Mouse (Mus musculus) limb, embryonic 12.5 days (tissue): ENCODE measurements around the gene Ak2. TPM values are rescaled to one million over a fixed set of nuclear protein-coding genes. Genes with fewer than 3 reads are reported as not detected.
A peak's percentile ranks its signal among the peaks of the same experiment; 100 is the strongest.

Experiments used
- ATAC-seq: fragments of 200-750 bp; cut with Nextera tagmentation; 2 replicates; pipeline ENCODE4 v1.8.0; 2017; ENCODE audit warnings: low read depth, moderate TSS enrichment; ENCODE audit not compliant: insufficient number of reproducible peaks, insufficient read depth, low FRiP score, low TSS enrichment
- H3K27ac ChIP-seq: fragments of 300-500 bp; sonication (generic); 2 replicates; pipeline ENCODE4 v1.5.1; 2016; ENCODE audit warnings: mild to moderate bottlenecking, moderate library complexity
- H3K27me3 ChIP-seq: fragments of 300-500 bp; sonication (generic); 2 replicates; pipeline ENCODE4 v1.6.1; 2016; ENCODE audit warnings: mild to moderate bottlenecking, moderate library complexity
- H3K36me3 ChIP-seq: fragments of 300-500 bp; sonication (generic); 2 replicates; pipeline ENCODE4 v1.6.1; 2016; ENCODE audit warnings: mild to moderate bottlenecking, moderate library complexity
- H3K4me1 ChIP-seq: fragments of 300-500 bp; sonication (generic); replicated peaks from 2 replicates; pipeline ENCODE4 v1.6.1; 2016
- H3K4me2 ChIP-seq: fragments of 300-500 bp; sonication (generic); 2 replicates; pipeline ENCODE4 v1.6.1; 2016; ENCODE audit warnings: mild to moderate bottlenecking, moderate library complexity
- H3K4me3 ChIP-seq: fragments of 300-500 bp; sonication (generic); replicated peaks from 2 replicates; pipeline ENCODE4 v1.5.1; 2016; ENCODE audit warnings: mild to moderate bottlenecking
- H3K9ac ChIP-seq: fragments of 300-500 bp; sonication (generic); replicated peaks from 2 replicates; pipeline ENCODE4 v1.6.1; 2016; ENCODE audit warnings: mild to moderate bottlenecking, moderate library complexity
- H3K9me3 ChIP-seq: fragments of 300-500 bp; sonication (generic); 2 replicates; pipeline ENCODE4 v1.6.1; 2016; ENCODE audit warnings: mild to moderate bottlenecking, moderate library complexity
- WGBS: fragments of 180-500 bp; shearing (Covaris S2); methylation state at CpG from one replicate; pipeline ENCODE4 v1.1.7; 2016; 5-methylcytosine and 5-hydroxymethylcytosine counted together
- polyA plus RNA-seq: library from polyadenylated mRNA; unstranded; fragments of >200 nt; fragmentation: Nextera tagmentation; extraction: Ambion mirVana; gene quantifications from 2 replicates; pipeline ENCODE4 v1.2.1, GENCODE M21; 2016

Gene Ak2
- polyA plus RNA-seq, 1 experiment from 2014 or later: 213 TPM

GRCm38 (mm10) chr4:128993025-128993662, 1.4 kb downstream of the Ak2 start:
- H3K27ac ChIP-seq: peak overlapping the region; percentile 78
- H3K36me3 ChIP-seq: peaks cover 4% of the 10 kb centered on the region; the same call in 1 of the 2 replicates
- peak overlapping the region; percentile 82 for H3K9ac ChIP-seq
- H3K4me2 ChIP-seq: peak overlapping the region; percentile 87
- H3K4me1 ChIP-seq: peaks cover 32% of the 10 kb centered on the region
- no peaks in the 10 kb centered on the region for H3K27me3 ChIP-seq
- peak overlapping the region; percentile 90 for H3K4me3 ChIP-seq
- WGBS: under 1% methylated on average over 49 of the region's 49 CpGs
- peak; percentile 99 for ATAC-seq
- no peaks in the 10 kb centered on the region for H3K9me3 ChIP-seq

GRCm38 (mm10) chr4:128993675-128994074, 1.9 kb downstream of the Ak2 start:
- peaks cover 4% of the 10 kb centered on the region; the same call in 1 of the 2 replicates for H3K36me3 ChIP-seq
- ATAC-seq: no peak

DNA sequence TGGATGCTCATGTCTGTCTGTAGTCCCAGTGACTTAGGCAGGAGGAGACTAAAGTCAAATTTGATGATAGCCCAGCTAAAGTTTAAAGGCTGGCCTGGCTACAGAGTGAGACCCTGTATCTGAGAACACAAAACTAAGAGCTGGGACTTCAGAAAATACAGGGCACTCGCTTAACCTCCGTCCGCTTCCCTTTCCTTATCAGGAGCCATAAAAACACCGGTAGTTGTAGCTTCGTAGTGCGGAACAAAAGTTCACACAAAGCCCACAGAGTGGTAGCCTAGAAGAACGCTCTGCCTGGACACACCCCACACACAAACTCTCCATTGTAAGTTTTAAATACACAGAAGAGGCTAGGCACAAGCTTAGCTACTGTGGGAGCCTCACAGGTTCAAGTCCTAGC, 3.5 kb downstream of the Ak2 start:
- Histone ChIP-seq H3K9me3 (no peaks in the 10 kb centered on the region), H3K9ac (no peak overlapping the region), H3K27me3 (no peaks in the 10 kb centered on the region), H3K4me1 (peaks cover 46% of the 10 kb centered on the region), H3K27ac (no peak overlapping the region), H3K4me3 (no peak overlapping the region), H3K36me3 (peaks cover 17% of the 10 kb centered on the region), H3K4me2 (no peak overlapping the region)
- WGBS: 84% methylated on average over 7 of the region's 7 CpGs
- no peak for ATAC-seq

More at GRCm38 (mm10) chr4:128993675-128994074, 1.9 kb downstream of the Ak2 start:
- Histone ChIP-seq H3K27ac (peak overlapping the region; percentile 78), H3K9me3 (no peaks in the 10 kb centered on the region), H3K4me2 (peak overlapping the region; percentile 87), H3K4me1 (peaks cover 37% of the 10 kb centered on the region), H3K9ac (peak overlapping the region; percentile 82), H3K4me3 (peak overlapping the region; percentile 90), H3K27me3 (no peaks in the 10 kb centered on the region)
- WGBS: under 1% methylated on average over 12 of the region's 12 CpGs

DNA sequence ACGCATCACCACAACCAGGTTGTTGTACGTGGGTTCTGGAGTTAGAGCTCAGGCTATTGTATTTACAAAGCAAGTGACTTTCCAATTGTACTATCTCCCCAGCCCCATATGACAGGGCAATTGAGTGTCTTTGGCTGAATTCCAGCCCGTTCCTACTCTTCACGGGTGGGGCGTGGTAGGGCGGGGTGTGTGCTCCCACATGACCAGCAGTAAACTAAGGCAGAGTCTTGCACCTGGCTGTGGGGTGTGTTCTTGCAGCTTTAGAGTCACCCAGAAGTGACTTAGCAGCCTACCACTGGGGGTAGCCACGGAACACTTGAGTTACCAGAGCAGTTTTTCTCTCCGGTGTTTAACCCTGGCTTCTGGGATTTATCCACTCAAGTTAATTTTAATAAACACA, 5.5 kb downstream of the Ak2 start:
- no peaks in the 10 kb centered on the region for H3K27me3 ChIP-seq
- no peaks in the 10 kb centered on the region for H3K9me3 ChIP-seq
- no peak overlapping the region for H3K4me3 ChIP-seq
- H3K4me2 ChIP-seq: no peak overlapping the region
- H3K4me1 ChIP-seq: peaks cover 42% of the 10 kb centered on the region
- no peak overlapping the region for H3K27ac ChIP-seq
- ATAC-seq: no peak
- peaks cover 38% of the 10 kb centered on the region for H3K36me3 ChIP-seq
- H3K9ac ChIP-seq: no peak overlapping the region
- WGBS: 84% methylated on average over 8 of the region's 8 CpGs

DNA sequence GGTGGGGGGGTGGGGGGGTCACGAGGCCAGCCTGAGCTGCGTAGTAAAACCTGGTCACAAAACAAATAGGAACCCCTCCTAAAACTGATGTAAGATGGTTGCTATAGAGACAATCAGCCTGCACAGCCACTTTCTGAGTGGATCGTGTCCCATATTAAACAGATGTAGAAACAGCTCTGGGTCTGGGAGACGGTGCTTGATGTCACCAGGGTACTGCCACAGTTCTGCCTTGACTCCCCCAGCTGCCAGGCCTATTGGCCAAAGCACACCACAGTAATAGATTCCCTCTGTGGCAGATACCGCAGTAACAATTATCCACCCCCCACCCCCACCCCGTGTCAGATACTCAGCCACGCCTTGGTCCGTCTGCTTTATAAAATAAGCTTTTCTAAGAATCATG, 6.6 kb downstream of the Ak2 start:
- Histone ChIP-seq H3K9me3 (no peaks in the 10 kb centered on the region), H3K4me1 (peaks cover 39% of the 10 kb centered on the region), H3K27ac (peak overlapping the region; percentile 18; the same call in 1 of the 2 replicates), H3K36me3 (peaks cover 49% of the 10 kb centered on the region), H3K4me3 (no peak overlapping the region), H3K4me2 (no peak overlapping the region), H3K9ac (no peak overlapping the region), H3K27me3 (no peaks in the 10 kb centered on the region)
- WGBS: 73% methylated on average over 8 of the region's 8 CpGs
- no peak for ATAC-seq

DNA sequence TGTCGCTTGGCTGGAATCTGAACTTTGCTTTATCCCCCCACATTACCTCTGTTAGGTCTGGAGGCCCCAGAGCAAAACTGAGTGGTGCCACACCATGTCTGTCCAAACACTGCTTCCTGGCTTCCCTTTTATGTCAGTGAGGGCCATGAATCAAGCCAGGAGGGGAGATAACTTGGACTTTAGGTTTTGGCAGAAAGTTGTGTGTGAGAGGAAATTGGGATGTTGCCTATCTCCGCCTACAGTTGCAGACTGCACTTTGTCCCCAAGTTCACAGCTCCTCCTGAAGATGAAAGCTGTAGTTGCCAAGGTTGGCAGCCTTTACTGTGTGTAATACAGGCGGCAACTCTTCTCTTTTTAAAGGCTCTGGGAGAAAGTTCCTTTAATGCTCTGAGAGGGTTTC, 9.0 kb downstream of the Ak2 start:
- WGBS: 86% methylated on average over 3 of the region's 3 CpGs
- no peaks in the 10 kb centered on the region for H3K9me3 ChIP-seq

GRCm38 (mm10) chr4:129003720-129004119, 12.0 kb downstream of the Ak2 start:
- Histone ChIP-seq H3K9me3 (no peaks in the 10 kb centered on the region), H3K27ac (no peak overlapping the region), H3K9ac (no peak overlapping the region), H3K36me3 (peaks cover 95% of the 10 kb centered on the region), H3K27me3 (no peaks in the 10 kb centered on the region), H3K4me1 (peaks cover 9% of the 10 kb centered on the region), H3K4me2 (no peak overlapping the region), H3K4me3 (no peak overlapping the region)
- WGBS: 91% methylated on average over 8 of the region's 8 CpGs
- ATAC-seq: no peak

More for the DNA sequence above, 9.0 kb downstream of the Ak2 start:
- ATAC-seq: no peak
- H3K4me1 ChIP-seq: peaks cover 26% of the 10 kb centered on the region
- peaks cover 66% of the 10 kb centered on the region for H3K36me3 ChIP-seq
- H3K4me2 ChIP-seq: no peak overlapping the region
- H3K27me3 ChIP-seq: no peaks in the 10 kb centered on the region
- no peak overlapping the region for H3K9ac ChIP-seq
- no peak overlapping the region for H3K4me3 ChIP-seq
- no peak overlapping the region for H3K27ac ChIP-seq

DNA sequence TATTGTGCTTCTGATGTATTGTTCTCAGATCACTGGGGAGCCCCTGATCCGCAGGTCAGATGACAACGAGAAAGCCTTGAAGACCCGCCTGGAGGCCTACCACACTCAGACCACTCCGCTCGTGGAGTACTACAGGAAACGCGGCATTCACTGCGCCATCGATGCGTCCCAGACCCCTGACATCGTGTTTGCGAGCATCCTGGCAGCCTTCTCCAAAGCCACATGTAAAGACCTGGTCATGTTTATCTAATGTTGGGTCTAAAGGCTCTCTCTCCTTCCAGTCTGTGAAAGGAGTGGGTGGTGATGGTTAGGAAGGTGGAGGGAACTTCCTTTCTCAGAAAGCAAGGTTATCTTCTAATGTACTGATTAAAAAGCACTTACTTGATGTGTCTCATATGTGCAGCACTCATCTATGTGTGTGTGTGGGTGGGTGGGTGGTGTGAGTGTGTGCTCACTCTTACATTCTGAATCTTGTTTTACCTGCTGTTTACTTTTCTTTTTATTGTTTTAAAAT, 16.3 kb downstream of the Ak2 start:
- ATAC-seq: no peak
- WGBS: 84% methylated on average over 12 of the region's 12 CpGs
- peaks cover 85% of the 10 kb centered on the region for H3K36me3 ChIP-seq
- no peaks in the 10 kb centered on the region for H3K27me3 ChIP-seq
- no peaks in the 10 kb centered on the region for H3K9me3 ChIP-seq
- peaks cover 1% of the 10 kb centered on the region for H3K4me1 ChIP-seq
- no peak overlapping the region for H3K27ac ChIP-seq
- no peak overlapping the region for H3K4me2 ChIP-seq
- no peak overlapping the region for H3K4me3 ChIP-seq
- no peak overlapping the region for H3K9ac ChIP-seq

DNA sequence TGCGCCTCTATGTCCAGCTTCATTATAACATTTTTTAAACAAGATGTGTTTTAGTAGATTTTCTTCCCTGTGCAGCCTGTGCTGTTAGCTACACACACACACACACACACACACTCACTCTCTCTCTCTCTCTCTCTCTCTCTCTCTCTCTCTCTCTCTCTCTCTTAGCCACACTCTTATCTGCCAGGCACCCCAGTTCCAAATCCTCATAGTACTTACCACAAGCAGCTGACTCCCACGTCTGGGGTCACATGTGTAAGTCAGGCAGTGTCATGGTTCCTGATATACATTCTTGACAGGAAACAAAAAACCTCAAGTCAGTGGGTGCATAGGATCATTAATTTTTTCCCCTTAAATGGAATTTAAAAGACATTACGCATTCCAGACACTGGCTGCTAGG, 16.9 kb downstream of the Ak2 start:
- no peak overlapping the region for H3K4me3 ChIP-seq
- H3K9ac ChIP-seq: no peak overlapping the region
- peaks cover 79% of the 10 kb centered on the region for H3K36me3 ChIP-seq
- no peaks in the 10 kb centered on the region for H3K9me3 ChIP-seq
- 79% methylated on average over 3 of the region's 3 CpGs for WGBS
- no peaks in the 10 kb centered on the region for H3K27me3 ChIP-seq
- peaks cover 7% of the 10 kb centered on the region for H3K4me1 ChIP-seq
- ATAC-seq: no peak
- no peak overlapping the region for H3K27ac ChIP-seq
- H3K4me2 ChIP-seq: no peak overlapping the region

DNA sequence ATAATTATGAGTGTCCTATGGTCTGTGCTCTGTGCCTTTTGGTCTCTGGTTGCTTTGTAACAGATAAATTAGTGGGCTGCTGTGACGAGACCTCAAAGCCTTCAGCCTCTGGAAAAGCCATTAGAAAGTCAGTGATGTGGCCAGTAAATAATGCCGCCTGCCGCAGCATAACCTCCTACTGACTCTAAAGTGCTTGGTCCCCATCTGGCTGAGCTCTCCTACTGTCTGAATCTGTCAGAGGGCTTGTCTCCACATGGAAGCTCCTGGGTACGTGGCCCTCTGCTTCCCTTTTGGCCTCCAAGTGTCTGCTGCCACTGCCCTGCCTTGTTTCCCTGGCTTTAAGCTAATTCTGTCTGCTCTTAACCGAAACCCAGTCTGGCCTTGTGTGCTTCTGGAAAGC, 17.8 kb downstream of the Ak2 start:
- Histone ChIP-seq H3K4me1 (peaks cover 7% of the 10 kb centered on the region), H3K9me3 (no peaks in the 10 kb centered on the region), H3K27me3 (no peaks in the 10 kb centered on the region), H3K4me3 (no peak overlapping the region), H3K4me2 (no peak overlapping the region), H3K9ac (no peak overlapping the region), H3K27ac (0 out of 2 replicates have a peak overlapping the region, but pooled peaks have one; percentile 18), H3K36me3 (peaks cover 74% of the 10 kb centered on the region)
- no peak for ATAC-seq
- WGBS: 37% methylated on average over 5 of the region's 5 CpGs

DNA sequence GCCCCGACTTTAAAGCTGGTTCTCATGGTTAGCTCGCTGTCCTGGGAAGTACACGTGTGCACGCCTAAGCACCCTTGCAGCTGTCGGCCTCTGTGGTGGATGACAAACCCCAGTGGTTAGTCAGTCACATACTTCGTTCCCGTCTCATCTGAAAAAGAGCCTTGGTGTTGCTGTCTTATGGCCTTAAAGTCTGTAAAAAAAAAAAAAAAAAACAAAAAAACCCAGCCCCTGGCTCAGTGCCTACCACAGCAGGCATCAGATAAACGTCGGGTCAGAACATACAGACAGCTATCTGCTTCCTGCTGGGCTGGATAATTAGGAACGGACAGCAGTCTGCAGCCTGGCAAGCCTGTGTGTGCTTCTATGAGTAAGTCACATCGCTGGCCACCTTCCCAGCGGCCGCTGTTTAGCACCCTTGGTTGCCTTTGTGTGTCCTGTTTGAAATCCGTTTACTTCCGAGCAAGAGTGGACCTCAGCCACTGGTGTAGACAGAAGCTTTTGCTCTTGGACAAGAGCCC, 19.9 kb downstream of the Ak2 start:
- Histone ChIP-seq H3K9ac (no peak overlapping the region), H3K27me3 (no peaks in the 10 kb centered on the region), H3K36me3 (peaks cover 53% of the 10 kb centered on the region), H3K27ac (no peak overlapping the region), H3K4me1 (peaks cover 16% of the 10 kb centered on the region), H3K9me3 (no peaks in the 10 kb centered on the region), H3K4me2 (no peak overlapping the region), H3K4me3 (no peak overlapping the region)
- WGBS: 58% methylated on average over 15 of the region's 15 CpGs
- no peak for ATAC-seq
